ENCODE assay signal across 25 mouse cellular contexts in the genomic region with DNA sequence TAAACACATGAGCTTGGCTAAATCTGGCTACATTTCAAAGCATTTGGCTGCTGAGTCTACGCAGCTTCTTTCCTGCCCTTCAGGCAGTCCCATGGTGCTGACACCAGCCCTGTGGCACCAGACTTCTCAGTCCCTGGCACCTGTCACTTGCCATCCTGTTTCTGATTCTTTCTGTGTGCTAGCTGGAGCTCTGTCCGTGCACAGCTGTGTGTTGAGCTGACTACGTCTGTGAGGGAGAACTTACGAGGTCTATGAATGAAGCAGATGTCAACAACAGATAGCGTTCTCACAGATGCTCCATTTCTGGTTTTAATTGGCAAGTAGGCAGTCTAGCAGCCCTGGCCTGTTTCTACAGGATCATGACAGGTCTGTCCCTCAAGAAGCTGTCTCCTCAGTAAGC. TPM values are rescaled to one million over a fixed set of nuclear protein-coding genes. Genes with fewer than 3 reads are reported as not detected.
DNase-seq lines count a peak whose midpoint lies in the region; ATAC-seq and TF ChIP-seq lines count a peak whose summit lies in the region.
"Had no signal": no experiment of that assay in that cellular context is flagged by ENCODE, and none has a peak within 500 bp of the region (broad histone marks: within the 10 kb centered on the region; RNA-seq: fewer than 3 reads in every experiment).

No protein-coding gene starts in this region.

- H3K9ac ChIP-seq in forebrain, embryonic 14.5 days (ENCODE audit: low read length): no peak overlapping the region
- H3K9ac ChIP-seq in forebrain, embryonic 15.5 days (replicated peaks): no peak overlapping the region
- H3K9ac ChIP-seq: embryonic facial prominence, embryonic 15.5 days; heart, embryonic 13.5 days; hindbrain, embryonic 12.5 days had no signal

- H3K4me1 ChIP-seq in forebrain, embryonic 14.5 days (ENCODE audit: control insufficient read depth, insufficient read depth, low read length): no peaks in the 10 kb centered on the region
- 0 out of 2 replicates have a peak, but pooled peaks cover 4% of the 10 kb centered on the region for H3K4me1 ChIP-seq in forebrain, embryonic 15.5 days
- H3K4me1 ChIP-seq in cerebellum, adult 2 months (ENCODE audit: control insufficient read depth, insufficient read depth, low read length): no peaks in the 10 kb centered on the region
- H3K4me1 ChIP-seq: forebrain, embryonic 10.5 days; hindbrain, embryonic 12.5 days had no signal

- no peaks in the 10 kb centered on the region for H3K27me3 ChIP-seq in forebrain, embryonic 14.5 days (replicated peaks; ENCODE audit: control insufficient read depth, insufficient read depth, low read length)
- H3K27me3 ChIP-seq in forebrain, embryonic 15.5 days: no peaks in the 10 kb centered on the region
- no peaks in the 10 kb centered on the region for H3K27me3 ChIP-seq in cerebellum, adult 2 months (ENCODE audit: control insufficient read depth, insufficient read depth, low read length)
- H3K27me3 ChIP-seq: embryonic facial prominence, embryonic 15.5 days; hindbrain, embryonic 12.5 days had no signal

- H3K4me3 ChIP-seq in forebrain, embryonic 14.5 days (ENCODE audit: low read depth, low read length): no peak overlapping the region
- H3K4me3 ChIP-seq in forebrain, embryonic 15.5 days: no peak overlapping the region
- no peak overlapping the region for H3K4me3 ChIP-seq in cerebellum, adult 2 months (replicated peaks; ENCODE audit: insufficient read depth, low read depth, low read length)
- H3K4me3 ChIP-seq: embryonic facial prominence, embryonic 15.5 days; erythroblast, embryonic 14.5 days; forebrain, embryonic 10.5 days; heart, embryonic 13.5 days; hindbrain, embryonic 12.5 days had no signal

- no peaks in the 10 kb centered on the region for H3K36me3 ChIP-seq in forebrain, embryonic 14.5 days (ENCODE audit: control insufficient read depth, insufficient read depth, low read length)
- H3K36me3 ChIP-seq in forebrain, embryonic 15.5 days: no peaks in the 10 kb centered on the region
- H3K36me3 ChIP-seq: embryonic facial prominence, embryonic 15.5 days; forebrain, embryonic 10.5 days; G1E; heart, embryonic 13.5 days; hindbrain, embryonic 12.5 days had no signal

- TF ChIP-seq POLR2A in cerebellum, adult 2 months (IDR thresholded peaks at IDR 0.05; ENCODE audit: borderline replicate concordance, insufficient read depth, low read length): no peak

- no peak for ATAC-seq in forebrain, embryonic 14.5 days
- ATAC-seq in forebrain, embryonic 15.5 days (replicated peaks): no peak
- ATAC-seq: CD4-positive, CD25-positive, alpha-beta regulatory T cell, adult 4 months; forebrain, embryonic 16.5 days; hindbrain, embryonic 16.5 days; inflammation-experienced regulatory T-cells, adult 6 months had no signal

- TF ChIP-seq CTCF in cerebellum, adult 2 months (IDR thresholded peaks at IDR 0.05; ENCODE audit: borderline replicate concordance, insufficient read depth, low read depth, low read length): no peak

- H3K4me2 ChIP-seq in forebrain, embryonic 14.5 days (ENCODE audit: low read length): no peak overlapping the region
- H3K4me2 ChIP-seq in forebrain, embryonic 15.5 days (replicated peaks): no peak overlapping the region
- H3K4me2 ChIP-seq: embryonic facial prominence, embryonic 15.5 days; heart, embryonic 13.5 days; hindbrain, embryonic 12.5 days had no signal

- DNase-seq in forebrain, embryonic 14.5 days (ENCODE audit: low spot score): peak; percentile 16
- peak; percentile 39 to 55 for DNase-seq in thymus, adult 18-20 months
- DNase-seq in thymus, postnatal 14 days: peak; percentile 61
- DNase-seq in left cerebral cortex, adult 8-10 months (ENCODE audit: low spot score in 2 of 2): no peak
- DNase-seq in cerebellum, postnatal 4 days (ENCODE audit: low spot score in 2 of 2): no peak
- no peak for DNase-seq in cerebellum, adult 2 months
- DNase-seq: adrenal gland, postnatal 10 days; B cell, adult 2 months; cerebellum, adult 18-20 months; cerebellum, postnatal 10 days; embryo, embryonic 11 days; gastrocnemius, postnatal 36 days; heart, adult 11 months; heart, postnatal 36 days had no signal

- 67% methylated on average over 5 of the region's 5 CpGs for WGBS in forebrain, embryonic 14.5 days
- 55% methylated on average over 5 of the region's 5 CpGs for WGBS in forebrain, embryonic 15.5 days
- 63% methylated on average over 5 of the region's 5 CpGs for WGBS in cerebellum, adult 2 months

- no peak overlapping the region for H3K27ac ChIP-seq in forebrain, embryonic 14.5 days (ENCODE audit: low read depth, low read length)
- H3K27ac ChIP-seq in forebrain, embryonic 15.5 days (replicated peaks): no peak overlapping the region
- no peak overlapping the region for H3K27ac ChIP-seq in cerebellum, adult 2 months (ENCODE audit: insufficient read depth, low read length)
- H3K27ac ChIP-seq: embryonic facial prominence, embryonic 15.5 days; forebrain, embryonic 10.5 days; heart, embryonic 13.5 days; hindbrain, embryonic 12.5 days had no signal

- no peaks in the 10 kb centered on the region for H3K9me3 ChIP-seq in forebrain, embryonic 14.5 days (replicated peaks; ENCODE audit: control insufficient read depth, low read length)
- no peaks in the 10 kb centered on the region for H3K9me3 ChIP-seq in forebrain, embryonic 15.5 days
- H3K9me3 ChIP-seq: embryonic facial prominence, embryonic 15.5 days; G1E had no signal

RNA-seq across cellular contexts. Expression of a gene that starts 24.0 kb away (rescaled TPM):
- polyA plus RNA-seq in forebrain, embryonic 14.5 days (2014; fragmentation: Nextera tagmentation; extraction: Ambion mirVana): 2.0 and 3.2 TPM in 2 replicates
- 2.7 and 2.9 TPM in 2 replicates for polyA plus RNA-seq in forebrain, embryonic 15.5 days (2015; fragmentation: Nextera tagmentation; extraction: Ambion mirVana)
- total RNA-seq in left cerebral cortex, adult 8-10 months (2022): 10 to 100 TPM; 64.2 to 73.4 (median 69.1) TPM
- 0.84 and 1.1 TPM in 2 replicates for polyA plus RNA-seq in cerebellum, adult 2 months (2012; rRNA removed)
- polyA plus RNA-seq: erythroblast, embryonic 14.5 days; G1E had no signal

Comparison
In these comparisons a context has a peak if more than half of its experiments do, and no peak if none do; other contexts are left out.
1. DNase-seq: peak in forebrain, embryonic 14.5 days (single experiment), thymus, adult 18-20 months (2 of 2) and thymus, postnatal 14 days (single experiment); none in left cerebral cortex, adult 8-10 months (0 of 2), cerebellum, postnatal 4 days (0 of 2) and cerebellum, adult 2 months (0 of 2).